Mouse (Mus musculus) layer of hippocampus, adult 2 months (tissue): ENCODE results near the gene Mknk2. TPM values are rescaled to one million over a fixed set of nuclear protein-coding genes. Genes with fewer than 3 reads are reported as not detected.

ENCODE experiments used
- DNase-seq, 2 experiments: peaks; one replicate each; pipeline ENCODE4 v3.0.0; 2022; ENCODE audit warnings: low spot score in 2 of 2
- H3K27ac ChIP-seq: fragments of 200-600 bp; 2 replicates; pipeline ENCODE4 v1.8.1; 2022
- H3K4me3 ChIP-seq: fragments of 200-600 bp; 2 replicates; pipeline ENCODE4 v1.8.1; 2022; ENCODE audit warnings: mild to moderate bottlenecking
- CTCF ChIP-seq: fragments of 200-600 bp; conservative IDR thresholded peaks from 2 replicates; pipeline ENCODE4 v1.8.1; 2022; ENCODE audit warnings: antibody characterized with exemption, mild to moderate bottlenecking, moderate library complexity
- total RNA-seq, 2 experiments: library from RNA; stranded (reverse); gene quantifications; 2 replicates each; pipeline ENCODE4 v1.2.3; 2021

The Mknk2 gene
- total RNA-seq, 2 experiments from 2014 or later, result 45.3 to 46.9 TPM

- H3K4me3 ChIP-seq, result no peak overlapping the region
- DNase-seq, result no peak
- TF ChIP-seq CTCF, result no peak
- no peak overlapping the region for H3K27ac ChIP-seq
These were observed 19.9 kb upstream of the Mknk2 start for GRCm38 (mm10) chr10:80697812-80698211.

GRCm38 (mm10) chr10:80697393-80697787 lies 19.5 kb upstream of the Mknk2 start:
- no peak overlapping the region for H3K4me3 ChIP-seq
- H3K27ac ChIP-seq, result no peak overlapping the region
- TF ChIP-seq CTCF, result no peak
- no peak for DNase-seq

- no peak for TF ChIP-seq CTCF
- Histone ChIP-seq H3K27ac (peak overlapping the region; percentile 41; the same call in 1 of the 2 replicates), H3K4me3 (no peak overlapping the region)
- DNase-seq, result no peak
These were observed 18.8 kb upstream of the Mknk2 start for GRCm38 (mm10) chr10:80696502-80697392.

- H3K4me3 ChIP-seq, result no peak overlapping the region
- H3K27ac ChIP-seq, result peak overlapping the region; percentile 54; the same call in 1 of the 2 replicates
- DNase-seq, result no peak
- TF ChIP-seq CTCF, result no peak
These were observed 18.0 kb upstream of the Mknk2 start for GRCm38 (mm10) chr10:80695801-80696501.

GRCm38 (mm10) chr10:80695186-80695585 lies 17.3 kb upstream of the Mknk2 start:
- no peak for DNase-seq
- Histone ChIP-seq H3K27ac (peak overlapping the region; percentile 54), H3K4me3 (no peak overlapping the region)
- no peak for TF ChIP-seq CTCF

- no peak for DNase-seq
- TF ChIP-seq CTCF, result no peak
- Histone ChIP-seq H3K27ac (peak overlapping the region; percentile 54), H3K4me3 (no peak overlapping the region)
These were observed 16.4 kb upstream of the Mknk2 start for GRCm38 (mm10) chr10:80694159-80694938.

GRCm38 (mm10) chr10:80693401-80694045 lies 15.6 kb upstream of the Mknk2 start:
- H3K27ac ChIP-seq, result no peak overlapping the region
- H3K4me3 ChIP-seq, result no peak overlapping the region
- DNase-seq, result no peak
- TF ChIP-seq CTCF, result no peak

- no peak for DNase-seq
- no peak overlapping the region for H3K4me3 ChIP-seq
- TF ChIP-seq CTCF, result no peak
- no peak overlapping the region for H3K27ac ChIP-seq
These were observed 14.6 kb upstream of the Mknk2 start for GRCm38 (mm10) chr10:80692249-80693165.

GRCm38 (mm10) chr10:80687850-80688249 lies 9.9 kb upstream of the Mknk2 start:
- peak in 1 of 2 experiments; percentile 56 for DNase-seq
- H3K27ac ChIP-seq, result no peak overlapping the region
- peak; percentile 86 for TF ChIP-seq CTCF
- no peak overlapping the region for H3K4me3 ChIP-seq

GRCm38 (mm10) chr10:80686617-80687016 lies 8.7 kb upstream of the Mknk2 start:
- Histone ChIP-seq H3K4me3 (no peak overlapping the region), H3K27ac (no peak overlapping the region)
- no peak for TF ChIP-seq CTCF
- no peak for DNase-seq

GRCm38 (mm10) chr10:80684984-80685383 lies 7.1 kb upstream of the Mknk2 start:
- H3K27ac ChIP-seq, result no peak overlapping the region
- no peak overlapping the region for H3K4me3 ChIP-seq
- no peak for DNase-seq
- no peak for TF ChIP-seq CTCF
